Mouse (Mus musculus) lung, adult 2 months (tissue): ENCODE measurements around the gene Cdhr4. TPM values are rescaled to one million over a fixed set of nuclear protein-coding genes. Genes with fewer than 3 reads are reported as not detected.

Source experiments
- DNase-seq: peaks from one replicate; pipeline ENCODE4 v3.0.0; 2022
- H3K4me1 ChIP-seq: fragments of 200-500 bp; 2 replicates; pipeline ENCODE4 v1.6.1; 2011; ENCODE audit warnings: low read length; ENCODE audit not compliant: control insufficient read depth, insufficient read depth
- H3K4me3 ChIP-seq: fragments of 200-500 bp; replicated peaks from 2 replicates; pipeline ENCODE3; 2011; ENCODE audit warnings: low read depth, mild to moderate bottlenecking, control low read depth, low read length; ENCODE audit errors: extremely low read depth
- CTCF ChIP-seq: fragments of 200-500 bp; IDR thresholded peaks from 2 replicates; pipeline ENCODE4 v1.5.1; 2011; ENCODE audit warnings: mild to moderate bottlenecking, low read length, control low read depth; ENCODE audit not compliant: insufficient read depth
- POLR2A ChIP-seq: fragments of 200-500 bp; IDR thresholded peaks from 2 replicates; pipeline ENCODE4 v1.6.1; 2011; ENCODE audit warnings: low read depth, mild to moderate bottlenecking, control low read depth, low read length, borderline replicate concordance; ENCODE audit errors: extremely low read depth
- WGBS: fragments of 180-500 bp; shearing (Covaris S2); methylation state at CpG from one replicate; pipeline ENCODE4 v1.1.7; 2018; 5-methylcytosine and 5-hydroxymethylcytosine counted together
- polyA plus RNA-seq: library from polyadenylated mRNA; depleted of rRNA; stranded (reverse); fragments of >200 nt; gene quantifications from 2 replicates; pipeline ENCODE4 v1.2.3, GENCODE M21; 2012

Gene Cdhr4
- polyA plus RNA-seq, 1 experiment, result 89.2 TPM

- WGBS, result 44% methylated on average over 8 of the region's 8 CpGs
- Histone ChIP-seq H3K4me3 (no peak overlapping the region), H3K4me1 (peaks cover 13% of the 10 kb centered on the region)
- DNase-seq, result no peak
- TF ChIP-seq CTCF (no peak), POLR2A (no peak)
These were observed 20.4 kb upstream of the Cdhr4 start for GRCm38 (mm10) chr9:107971690-107972541.

DNA sequence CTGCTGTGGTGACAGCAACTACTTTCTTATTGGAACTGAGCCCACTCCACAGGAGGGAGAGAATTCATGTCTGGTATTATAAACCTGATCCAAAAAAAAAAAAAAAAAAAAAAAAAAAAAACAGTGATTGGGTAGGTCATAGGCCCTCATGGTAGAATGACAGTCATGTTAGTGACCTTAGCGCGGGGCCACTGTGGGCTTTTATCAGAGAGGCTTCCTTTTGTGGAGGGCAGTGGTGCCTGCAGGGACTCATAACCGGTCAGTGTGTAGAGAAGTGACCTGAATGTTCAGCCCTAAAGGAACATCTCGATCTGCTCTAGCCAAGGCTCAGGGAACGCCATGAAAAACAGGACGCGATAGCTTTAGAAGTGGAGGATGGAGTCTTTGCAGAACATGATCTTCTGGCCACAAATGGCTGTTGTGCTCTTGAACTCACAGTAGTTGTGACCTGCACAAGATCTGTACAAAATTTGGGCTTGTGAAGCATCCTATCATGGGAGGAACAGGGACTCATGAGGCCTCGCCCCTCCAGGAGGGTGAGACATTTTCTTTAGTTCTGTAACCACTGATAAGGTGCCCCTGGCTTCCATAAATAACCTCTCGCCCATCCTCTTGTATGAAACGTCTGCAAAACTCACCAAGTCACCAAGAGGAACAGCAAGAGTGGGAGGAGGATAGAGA lies 17.7 kb upstream of the Cdhr4 start:
- DNase-seq, result no peak
- 71% methylated on average over 10 of the region's 10 CpGs for WGBS

GRCm38 (mm10) chr9:107975399-107976386 lies 16.6 kb upstream of the Cdhr4 start, which contains the start of gene Uba7:
Uba7 (plus strand) TSS chr9:107975505.
- TF ChIP-seq CTCF, result no peak
- peak; percentile 19; the same call in 1 of the 2 replicates for TF ChIP-seq POLR2A
- peak; percentile 58 for DNase-seq
- Histone ChIP-seq H3K4me3 (peak within 1 kb of the TSS; percentile 89), H3K4me1 (peaks cover 16% of the 10 kb centered on the region)
- WGBS, result 45% methylated on average over 12 of the region's 12 CpGs

More for the DNA sequence above, 17.7 kb upstream of the Cdhr4 start:
- TF ChIP-seq POLR2A, result no peak
- no peak for TF ChIP-seq CTCF
- no peak overlapping the region for H3K4me3 ChIP-seq
- peaks cover 16% of the 10 kb centered on the region for H3K4me1 ChIP-seq

DNA sequence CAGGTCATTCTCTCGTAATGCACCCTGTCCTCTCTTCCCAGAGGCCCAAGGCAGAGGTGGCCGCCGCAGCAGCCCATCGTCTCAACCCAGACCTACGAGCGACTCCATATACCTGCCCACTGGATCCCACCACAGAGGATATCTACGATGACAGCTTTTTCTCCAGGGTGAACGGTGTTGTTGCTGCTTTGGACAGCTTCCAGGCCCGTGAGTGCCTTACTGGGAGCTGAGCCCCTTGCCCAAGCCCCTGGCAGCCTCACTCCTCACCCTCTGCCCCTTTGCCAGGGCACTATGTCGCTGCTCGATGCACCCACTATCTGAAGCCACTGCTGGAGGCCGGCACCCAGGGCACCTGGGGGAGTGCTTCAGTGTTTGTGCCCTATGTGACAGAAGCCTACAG lies 13.5 kb upstream of the Cdhr4 start:
- H3K4me1 ChIP-seq, result peaks cover 39% of the 10 kb centered on the region
- no peak for TF ChIP-seq CTCF
- no peak for TF ChIP-seq POLR2A
- H3K4me3 ChIP-seq, result no peak overlapping the region
- no peak for DNase-seq
- 90% methylated on average over 12 of the region's 12 CpGs for WGBS

- 23% methylated on average over 7 of the region's 7 CpGs for WGBS
- DNase-seq, result no peak
- Histone ChIP-seq H3K4me1 (peaks cover 33% of the 10 kb centered on the region), H3K4me3 (no peak overlapping the region)
- TF ChIP-seq CTCF (no peak), POLR2A (no peak)
These were observed 10.4 kb upstream of the Cdhr4 start for GRCm38 (mm10) chr9:107981684-107982605.

- 27% methylated on average over 14 of the region's 14 CpGs for WGBS
- Histone ChIP-seq H3K4me1 (peaks cover 33% of the 10 kb centered on the region), H3K4me3 (peak within 1 kb of the TSS; percentile 14)
- DNase-seq, result peak; percentile 44
- TF ChIP-seq POLR2A (peak; percentile 32; the same call in 1 of the 2 replicates), CTCF (no peak)
These were observed 9.5 kb upstream of the Cdhr4 start, which contains the start of gene Gm20661 for GRCm38 (mm10) chr9:107982681-107983346. Gm20661 (plus strand) TSS chr9:107983058.

- 25% methylated on average over 4 of the region's 4 CpGs for WGBS
These were observed 8.8 kb upstream of the Cdhr4 start for GRCm38 (mm10) chr9:107983421-107983890.

More at GRCm38 (mm10) chr9:107983421-107983890, 8.8 kb upstream of the Cdhr4 start:
- no peak for TF ChIP-seq CTCF
- TF ChIP-seq POLR2A, result peak; percentile 58; the same call in 1 of the 2 replicates
- no peak for DNase-seq
- Histone ChIP-seq H3K4me1 (peaks cover 30% of the 10 kb centered on the region), H3K4me3 (peak overlapping the region; percentile 14)
